Mouse (Mus musculus) brain, embryonic 14.5 days (tissue): ENCODE data around the gene Tnrc6c. TPM values are rescaled to one million over a fixed set of nuclear protein-coding genes. Genes with fewer than 3 reads are reported as not detected.

ENCODE experiments used
- DNase-seq: peaks from one replicate; pipeline ENCODE4 v3.0.0-alpha.2; 2011; ENCODE audit warnings: low read depth
- CTCF ChIP-seq: fragments of 200-500 bp; IDR thresholded peaks from 2 replicates; pipeline ENCODE4 v1.5.1; 2012; ENCODE audit warnings: inconsistent platforms, mild to moderate bottlenecking, moderate library complexity, borderline replicate concordance; ENCODE audit not compliant: insufficient read depth, insufficient read length; ENCODE audit errors: extremely low read depth
- POLR2A ChIP-seq: fragments of 200-500 bp; IDR thresholded peaks from 2 replicates; pipeline ENCODE4 v1.6.1; 2012; ENCODE audit warnings: mild to moderate bottlenecking, inconsistent platforms, borderline replicate concordance; ENCODE audit not compliant: poor library complexity, insufficient read depth, insufficient read length, severe bottlenecking; ENCODE audit errors: extremely low read depth
- polyA plus RNA-seq: library from polyadenylated mRNA; depleted of rRNA; stranded (reverse); fragments of >200 nt; gene quantifications from 2 replicates; pipeline ENCODE4 v1.2.3, GENCODE M21; 2012

Gene Tnrc6c
- polyA plus RNA-seq, 1 experiment: 82.0 TPM

DNA sequence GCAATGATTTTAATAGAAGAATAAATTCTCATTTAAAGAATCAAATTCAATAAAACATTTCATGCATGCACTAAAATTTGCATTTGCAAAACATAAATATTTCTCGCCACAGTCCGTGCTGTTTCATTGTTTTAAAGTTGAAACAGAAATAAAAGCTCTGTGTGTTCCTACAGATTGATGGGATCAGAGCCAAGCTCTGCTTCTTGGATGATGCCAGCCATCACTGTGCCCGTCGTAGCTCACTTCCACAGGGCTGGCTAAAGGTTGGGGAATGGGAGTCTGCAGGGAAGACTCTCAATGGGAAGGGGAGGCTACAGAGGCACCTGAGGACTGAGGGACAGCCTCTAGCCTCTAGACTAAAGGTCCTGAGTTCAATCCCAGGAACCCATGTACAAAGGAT, 28.9 kb upstream of the Tnrc6c start:
- DNase-seq: peak; percentile 68
- TF ChIP-seq POLR2A (no peak), CTCF (no peak)

DNA sequence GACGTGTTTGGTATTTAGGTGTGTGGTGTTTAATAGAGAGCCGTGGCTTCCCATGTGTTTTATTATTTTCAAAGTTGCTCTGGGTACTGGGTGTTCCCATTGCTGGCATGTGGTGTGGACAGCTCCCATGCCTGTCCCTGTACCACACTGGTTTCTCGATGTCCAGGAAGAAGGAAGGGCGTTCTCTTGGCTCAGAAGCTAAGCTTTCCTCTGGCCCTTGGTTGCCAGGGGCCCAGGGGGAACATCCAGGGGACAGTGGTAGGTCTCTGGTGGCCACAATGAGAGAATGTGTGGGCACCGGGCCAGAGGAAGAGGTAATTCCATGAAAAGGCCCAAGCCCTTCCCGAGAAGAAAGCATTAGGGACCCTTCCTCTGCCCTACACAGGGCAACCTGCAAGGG, 27.5 kb upstream of the Tnrc6c start:
- no peak for TF ChIP-seq POLR2A
- TF ChIP-seq CTCF: no peak
- no peak for DNase-seq

DNA sequence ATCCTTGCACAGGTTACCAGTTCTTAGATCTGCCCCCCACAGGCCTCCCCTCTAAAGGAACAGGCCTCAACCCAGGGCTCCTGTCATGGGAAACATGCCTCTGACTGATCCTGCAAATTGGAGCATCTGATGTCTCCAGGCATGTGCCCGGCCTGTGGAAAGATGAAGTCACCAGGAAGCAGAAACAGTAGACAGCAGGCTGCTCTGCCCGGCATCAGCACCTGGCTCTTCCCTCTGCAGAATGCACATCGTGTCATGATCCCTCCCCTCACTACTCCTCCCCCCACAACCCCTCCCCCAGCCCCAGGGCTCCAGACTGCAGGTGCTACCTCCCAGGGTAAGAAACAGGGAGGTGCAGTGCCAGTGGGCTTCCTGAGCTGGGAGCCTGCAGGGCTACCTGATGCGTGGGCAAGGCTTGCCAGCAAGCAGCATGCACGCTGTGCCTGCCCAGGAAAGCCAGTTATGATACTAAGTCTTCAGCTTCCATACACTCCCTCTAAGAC, 27.0 kb upstream of the Tnrc6c start:
- DNase-seq: peak; percentile 73

DNA sequence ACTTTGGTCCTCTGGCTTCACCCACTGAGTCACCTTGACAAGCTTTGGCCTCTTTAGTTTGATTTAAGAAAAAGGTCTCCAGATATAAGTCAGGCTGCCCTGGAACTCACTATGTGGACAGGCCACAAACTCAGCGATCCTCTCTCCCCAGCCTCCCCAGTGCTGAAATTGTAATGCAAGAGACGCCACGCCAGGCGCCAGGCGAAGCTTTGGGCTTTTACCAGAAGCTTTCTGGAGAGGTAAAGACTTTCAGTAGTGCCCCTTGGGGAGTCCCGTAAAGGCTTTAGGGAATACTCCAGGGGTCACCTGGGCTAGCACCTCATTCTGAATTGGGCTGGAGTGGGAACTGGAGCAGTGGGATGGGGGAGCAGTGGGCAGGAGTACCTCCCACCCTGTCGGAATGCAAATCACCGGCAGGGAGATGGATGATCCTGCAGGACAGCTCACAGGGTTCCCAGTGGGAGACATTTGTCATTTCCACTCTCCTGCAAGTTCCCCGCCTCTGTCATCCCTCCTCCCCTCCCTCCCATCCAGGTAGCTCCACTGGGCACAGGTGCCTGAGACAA, 26.3 kb upstream of the Tnrc6c start:
- TF ChIP-seq CTCF (no peak), POLR2A (no peak)
- peak; percentile 66 for DNase-seq

More for the DNA sequence above, 27.0 kb upstream of the Tnrc6c start:
- TF ChIP-seq POLR2A (no peak), CTCF (no peak)

DNA sequence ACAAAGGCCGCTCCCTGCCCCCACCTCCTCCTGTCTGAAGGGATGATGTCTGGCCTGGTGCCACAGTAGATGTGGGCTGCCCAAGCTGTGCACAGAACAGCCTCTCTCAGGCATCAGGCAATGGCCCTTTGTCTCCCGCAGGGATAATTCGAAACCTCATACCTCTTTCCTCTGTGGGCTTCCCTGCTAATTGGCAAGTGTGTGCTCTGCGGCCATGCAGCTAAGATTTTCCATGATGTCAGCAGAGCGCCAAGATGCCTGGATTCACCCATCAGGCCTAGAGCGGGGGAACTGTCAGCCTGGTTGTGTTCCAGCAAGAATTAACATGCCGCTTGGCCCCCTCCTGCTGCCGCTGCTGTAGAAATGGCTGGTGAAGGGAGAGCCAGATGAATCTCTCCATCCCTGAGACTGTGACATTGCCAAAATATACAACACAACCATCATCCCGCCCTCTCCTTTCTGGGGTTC, 25.7 kb upstream of the Tnrc6c start:
- no peak for TF ChIP-seq CTCF
- TF ChIP-seq POLR2A: no peak
- DNase-seq: peak; percentile 96

DNA sequence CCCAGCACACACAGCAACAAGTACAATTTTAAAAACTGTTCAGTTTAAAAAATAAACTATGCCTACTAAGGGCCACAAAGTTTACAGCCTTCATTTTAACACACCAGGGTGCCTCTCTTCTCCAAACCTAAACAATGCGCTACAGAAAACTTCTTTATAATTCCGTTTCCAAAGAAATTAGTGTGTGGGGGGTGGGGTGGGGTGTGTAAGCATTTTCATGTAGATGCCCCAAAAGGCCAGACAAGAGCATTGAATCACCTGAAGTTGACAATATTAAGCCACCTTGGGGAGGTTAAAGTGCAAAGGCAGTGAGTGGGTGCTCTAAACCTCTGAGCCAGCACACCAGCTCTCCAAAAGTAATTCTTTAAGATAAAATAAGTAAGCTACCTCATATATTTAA, 24.2 kb upstream of the Tnrc6c start:
- TF ChIP-seq POLR2A (no peak), CTCF (no peak)
- no peak for DNase-seq

DNA sequence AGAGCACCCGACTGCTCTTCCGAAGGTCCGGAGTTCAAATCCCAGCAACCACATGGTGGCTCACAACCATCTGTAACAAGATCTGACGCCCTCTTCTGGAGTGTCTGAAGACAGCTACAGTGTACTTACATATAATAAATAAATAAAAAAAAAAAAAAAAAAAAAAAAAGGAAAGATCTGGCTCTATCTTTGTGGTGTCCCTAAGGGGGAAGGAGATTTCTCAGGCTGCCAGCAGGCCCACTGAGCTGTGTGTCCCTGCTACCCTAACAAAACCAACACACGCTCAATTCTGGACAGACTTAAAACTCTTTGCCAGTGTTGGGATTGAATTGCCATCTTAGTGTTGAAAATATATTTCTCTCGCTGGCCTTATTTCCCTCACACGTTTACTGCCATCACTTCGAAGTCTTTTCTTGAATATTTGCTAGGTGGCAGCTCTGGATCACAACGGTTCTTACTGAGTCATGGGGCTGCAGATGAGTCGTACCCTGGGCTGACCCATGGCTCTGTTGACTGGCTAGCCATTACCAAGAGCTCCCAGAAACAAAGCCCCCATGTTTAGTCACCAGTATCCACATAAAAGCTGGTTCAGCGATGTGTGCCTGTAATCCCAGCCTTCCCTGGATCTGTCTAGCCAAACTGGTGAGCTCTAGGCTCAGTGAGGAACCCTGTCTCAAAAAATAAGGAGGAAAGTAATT, 23.1 kb upstream of the Tnrc6c start:
- DNase-seq: no peak
- TF ChIP-seq POLR2A (no peak), CTCF (no peak)

DNA sequence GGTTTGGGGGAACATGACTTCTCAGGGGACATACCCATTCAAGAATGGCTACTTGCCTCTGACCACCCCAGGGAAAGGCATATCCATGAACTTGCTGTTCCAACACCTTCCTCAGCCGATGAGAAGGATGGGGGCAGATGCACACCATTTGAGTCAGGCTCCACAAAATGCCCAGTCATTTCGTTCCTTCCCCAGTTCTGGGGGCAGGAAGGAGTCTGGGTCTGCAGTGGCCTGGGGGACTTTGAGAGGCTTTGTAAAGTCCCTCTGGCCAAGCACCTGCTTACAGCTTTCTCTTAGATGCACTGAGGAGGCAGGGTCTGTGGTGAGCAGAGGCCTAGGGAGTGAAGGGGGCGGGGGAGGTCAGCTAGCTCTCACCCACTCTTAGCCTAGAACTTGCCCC, 20.8 kb upstream of the Tnrc6c start:
- DNase-seq: no peak
- TF ChIP-seq POLR2A (no peak), CTCF (no peak)

DNA sequence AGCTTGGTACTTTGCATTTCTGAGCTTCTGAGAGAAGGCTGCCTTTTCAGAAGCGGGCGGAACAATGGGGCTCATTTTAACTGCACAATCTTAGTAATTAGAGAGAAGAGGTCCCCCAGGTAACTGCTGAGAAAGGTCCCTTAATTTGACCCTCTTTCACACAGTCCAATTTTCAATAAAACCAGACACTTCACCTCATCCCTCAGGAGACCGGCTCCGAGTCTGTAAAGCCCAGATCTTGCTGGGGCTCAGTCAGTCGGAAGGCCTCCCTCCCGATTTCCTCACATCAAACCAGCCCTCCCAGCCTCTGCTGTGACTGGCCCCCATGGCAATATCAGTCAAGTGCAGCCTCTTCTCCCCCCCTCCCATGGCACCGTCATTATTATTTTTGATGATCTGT, 15.7 kb upstream of the Tnrc6c start:
- TF ChIP-seq CTCF (no peak), POLR2A (no peak)
- peak; percentile 60 for DNase-seq

DNA sequence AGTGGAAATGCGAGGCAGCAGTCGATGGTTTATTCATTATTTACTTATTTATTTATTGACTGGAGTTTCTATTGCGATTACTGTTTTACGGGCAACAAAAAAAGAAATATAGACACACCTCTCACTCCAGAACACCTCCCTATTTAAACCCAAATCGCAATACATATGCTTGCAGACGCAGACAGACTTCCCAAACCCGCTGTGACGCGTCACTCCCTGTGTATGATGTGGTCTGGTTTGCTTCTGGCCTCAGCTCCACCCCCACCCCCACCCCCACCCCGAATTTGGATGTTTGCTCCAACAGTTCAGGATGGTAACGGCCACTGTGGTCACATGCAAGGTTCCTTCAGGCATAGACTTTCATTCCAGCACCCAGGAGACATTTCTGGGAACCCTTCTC, 15.3 kb upstream of the Tnrc6c start:
- no peak for TF ChIP-seq POLR2A
- no peak for DNase-seq

DNA sequence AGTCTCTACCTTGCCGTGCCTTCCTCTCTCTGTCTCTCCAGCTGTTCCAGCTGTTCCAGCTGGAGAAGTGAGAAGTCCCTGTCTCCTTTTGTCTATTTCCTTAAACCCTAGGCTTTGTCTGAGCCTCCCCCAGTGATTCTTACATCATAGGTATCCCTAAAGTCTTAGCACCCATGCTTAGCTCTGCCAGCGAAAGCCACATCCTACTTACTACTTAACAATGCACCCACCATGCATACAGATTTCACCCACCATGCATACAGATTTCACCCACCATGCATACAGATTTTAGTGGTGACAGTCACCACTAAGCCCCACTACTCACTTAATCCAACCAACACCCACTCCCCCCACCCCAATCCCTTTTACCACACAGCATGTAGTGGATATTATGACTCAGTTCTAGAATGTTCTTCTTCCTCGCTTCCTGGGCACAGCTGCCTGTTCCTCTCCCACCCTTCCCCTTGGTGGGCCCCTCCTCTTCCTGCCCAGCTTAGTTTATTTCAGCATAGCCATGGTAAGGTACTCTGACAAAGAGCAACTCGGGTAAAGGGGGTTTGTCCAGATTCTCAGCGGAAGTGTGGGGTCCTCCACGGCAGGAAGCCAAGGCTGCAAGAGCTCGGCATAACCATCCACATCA, 14.6 kb upstream of the Tnrc6c start:
- TF ChIP-seq POLR2A: no peak
- no peak for TF ChIP-seq CTCF
- DNase-seq: no peak
